Mouse (Mus musculus) thymus, postnatal 14 days (tissue): ENCODE data around the gene Mrtfa.
A peak's percentile ranks its signal among the peaks of the same experiment; 100 is the strongest.

ENCODE experiments used
- DNase-seq: peaks from one replicate; pipeline ENCODE4 v3.0.0; 2021

Gene Mrtfa

GRCm38 (mm10) chr15:81098689-81099088, 91.9 kb downstream of the Mrtfa start:
- no peak for DNase-seq

GRCm38 (mm10) chr15:81097896-81098295, 92.7 kb downstream of the Mrtfa start:
- peak; percentile 40 for DNase-seq

- DNase-seq = peak; percentile 79
Observed at GRCm38 (mm10) chr15:81097456-81097855, 93.1 kb downstream of the Mrtfa start.

- no peak for DNase-seq
Observed at GRCm38 (mm10) chr15:81096329-81097055, 94.1 kb downstream of the Mrtfa start.

- DNase-seq = no peak
Observed at GRCm38 (mm10) chr15:81093032-81093431, 97.5 kb downstream of the Mrtfa start.

- no peak for DNase-seq
Observed at GRCm38 (mm10) chr15:81091718-81092117, 98.8 kb downstream of the Mrtfa start.

- no peak for DNase-seq
Observed at GRCm38 (mm10) chr15:81087529-81087928, 103.0 kb downstream of the Mrtfa start.

GRCm38 (mm10) chr15:81086644-81087480, 103.7 kb downstream of the Mrtfa start:
- DNase-seq = no peak

GRCm38 (mm10) chr15:81083826-81084225, 106.7 kb downstream of the Mrtfa start:
- DNase-seq = no peak

GRCm38 (mm10) chr15:81083281-81083680, 107.3 kb downstream of the Mrtfa start:
- no peak for DNase-seq

GRCm38 (mm10) chr15:81081216-81081615, 109.3 kb downstream of the Mrtfa start:
- DNase-seq = no peak

- no peak for DNase-seq
Observed at GRCm38 (mm10) chr15:81080405-81080804, 110.2 kb downstream of the Mrtfa start.

- no peak for DNase-seq
Observed at GRCm38 (mm10) chr15:81079255-81079654, 111.3 kb downstream of the Mrtfa start.

GRCm38 (mm10) chr15:81077551-81077950, 113.0 kb downstream of the Mrtfa start:
- peak; percentile 66 for DNase-seq

GRCm38 (mm10) chr15:81074543-81074942, 116.0 kb downstream of the Mrtfa start:
- DNase-seq = no peak

- no peak for DNase-seq
Observed at GRCm38 (mm10) chr15:81073751-81074150, 116.8 kb downstream of the Mrtfa start.

GRCm38 (mm10) chr15:81072748-81073147, 117.8 kb downstream of the Mrtfa start:
- DNase-seq = peak; percentile 50

- no peak for DNase-seq
Observed at GRCm38 (mm10) chr15:81070470-81070869, 120.1 kb downstream of the Mrtfa start.

- DNase-seq = no peak
Observed at GRCm38 (mm10) chr15:81068641-81069381, 121.7 kb downstream of the Mrtfa start.

- no peak for DNase-seq
Observed at GRCm38 (mm10) chr15:81067761-81068160, 122.8 kb downstream of the Mrtfa start.

GRCm38 (mm10) chr15:81066976-81067375, 123.6 kb downstream of the Mrtfa start:
- DNase-seq = no peak

- no peak for DNase-seq
Observed at GRCm38 (mm10) chr15:81064661-81065060, 125.9 kb downstream of the Mrtfa start.

GRCm38 (mm10) chr15:81064143-81064542, 126.4 kb downstream of the Mrtfa start:
- DNase-seq = peak; percentile 47
